Mouse (Mus musculus) testis, adult 2 months (tissue): Measurements from ENCODE around the gene Gm48551.

Experiments used
- CTCF ChIP-seq: fragments of 200-500 bp; IDR thresholded peaks from 2 replicates; pipeline ENCODE4 v1.5.1; 2012; ENCODE audit warnings: low read depth, mild to moderate bottlenecking, inconsistent platforms, low read length, moderate library complexity; ENCODE audit not compliant: control insufficient read depth, insufficient read depth, insufficient replicate concordance
- POLR2A ChIP-seq: fragments of 200-500 bp; IDR thresholded peaks from 2 replicates; pipeline ENCODE4 v1.6.1; 2012; ENCODE audit warnings: low read depth, mild to moderate bottlenecking, inconsistent platforms, low read length, moderate library complexity; ENCODE audit not compliant: control insufficient read depth

DNA sequence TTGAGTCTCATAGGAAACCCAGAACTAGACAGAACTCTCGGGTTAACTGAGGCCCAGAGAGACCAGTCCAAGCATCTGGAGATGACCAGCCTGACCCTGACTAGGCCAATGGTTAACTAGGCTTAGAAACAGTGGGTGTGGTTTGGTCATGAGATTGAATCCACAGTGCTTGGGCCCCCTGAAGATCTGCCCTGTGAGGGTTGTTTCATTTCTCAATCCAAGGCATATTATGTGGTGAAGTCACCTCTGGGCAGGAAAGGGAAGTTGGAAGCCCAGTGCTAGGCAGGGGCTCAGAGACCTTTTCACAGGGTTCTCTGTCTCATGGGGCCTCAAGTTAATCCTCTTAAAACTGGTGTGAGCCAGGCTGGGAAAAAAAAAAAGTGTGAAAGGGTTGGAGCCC is 25.4 kb upstream of the Gm48551 start:
- TF ChIP-seq CTCF (no peak), POLR2A (no peak)
